Mouse (Mus musculus): ENCODE data around the gene Elp5. TPM values are rescaled to one million over a fixed set of nuclear protein-coding genes. Genes with fewer than 3 reads are reported as not detected.

Elp5 gene
- polyA plus RNA-seq, 1 experiment from 2014 or later, result 127 TPM

DNA sequence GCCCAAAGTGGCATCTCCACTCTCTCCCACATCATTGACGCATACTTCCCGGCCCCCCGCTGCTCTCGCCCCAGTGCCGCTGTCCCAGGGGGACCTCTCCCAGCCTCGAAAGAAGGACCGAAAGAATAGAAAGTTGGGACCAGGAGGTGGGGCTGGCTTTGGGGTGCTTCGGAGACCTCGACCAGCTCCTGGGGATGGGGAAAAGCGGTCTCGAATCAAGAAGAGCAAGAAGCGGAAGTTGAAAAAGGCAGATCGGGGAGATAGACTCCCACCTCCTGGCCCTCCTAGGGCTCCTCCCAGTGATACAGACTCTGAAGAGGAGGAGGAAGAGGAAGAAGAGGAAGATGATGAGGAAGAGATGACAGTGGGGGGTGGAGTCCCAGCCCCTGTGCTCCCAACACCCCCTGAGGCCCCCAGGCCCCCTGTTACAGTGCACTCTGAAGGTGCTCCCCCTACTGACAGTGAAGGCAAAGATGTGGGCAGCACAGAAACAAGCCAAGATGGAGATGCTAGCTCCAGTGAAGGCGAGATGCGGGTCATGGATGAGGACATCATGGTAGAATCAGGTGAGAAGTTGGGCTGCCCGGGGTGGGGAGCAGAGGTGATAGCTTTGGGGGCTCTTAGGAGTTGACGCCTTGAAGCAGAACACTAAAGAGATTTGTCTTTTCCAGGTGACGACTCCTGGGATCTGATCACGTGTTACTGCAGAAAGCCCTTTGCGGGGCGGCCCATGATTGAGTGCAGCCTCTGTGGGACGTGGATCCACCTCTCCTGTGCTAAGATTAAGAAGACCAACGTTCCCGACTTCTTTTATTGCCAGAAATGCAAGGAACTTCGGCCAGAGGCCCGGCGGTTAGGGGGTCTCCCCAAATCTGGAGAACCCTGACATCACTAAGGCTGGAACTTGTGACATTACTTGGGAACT, 16.5 kb upstream of the Elp5 start:
- H3K4me2 ChIP-seq (replicated peaks), result no peak overlapping the region
- no peak overlapping the region for H3K4me3 ChIP-seq
- WGBS, result 93% methylated on average over 27 of the region's 27 CpGs
- H3K36me3 ChIP-seq, result peaks cover 32% of the 10 kb centered on the region
- no peak overlapping the region for H3K9ac ChIP-seq (replicated peaks)
- H3K27ac ChIP-seq (replicated peaks), result no peak overlapping the region; the same call in 1 of the 2 replicates
- H3K27me3 ChIP-seq, result no peaks in the 10 kb centered on the region
- H3K4me1 ChIP-seq, result peaks cover 46% of the 10 kb centered on the region
- no peak for ATAC-seq (ENCODE audit: low FRiP score, low read depth)
- no peaks in the 10 kb centered on the region for H3K9me3 ChIP-seq

DNA sequence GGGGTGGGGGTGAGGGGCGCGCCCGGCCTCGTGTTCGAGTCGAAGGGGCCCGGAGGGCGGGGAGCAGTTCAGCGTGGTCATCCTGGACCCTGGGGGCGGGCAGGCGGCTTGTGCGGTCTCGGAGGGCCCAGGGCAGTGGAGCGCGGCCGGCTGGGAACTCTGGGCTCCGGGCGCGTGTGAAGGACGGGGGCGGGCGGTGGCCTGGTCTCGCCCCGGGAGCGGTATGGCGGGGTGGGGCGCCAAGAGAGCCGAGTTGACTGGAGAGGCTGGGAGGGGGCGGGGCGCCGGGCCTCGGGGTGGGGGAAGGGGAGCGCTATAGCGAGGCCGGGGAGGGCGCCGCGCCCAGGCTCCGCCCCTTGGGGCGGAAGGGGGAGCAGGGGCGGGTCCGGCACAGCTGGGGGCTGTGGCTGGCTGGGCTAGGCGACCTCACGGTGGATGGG, 14.8 kb upstream of the Elp5 start:
- ATAC-seq (ENCODE audit: low FRiP score, low read depth), result peak; percentile 36

DNA sequence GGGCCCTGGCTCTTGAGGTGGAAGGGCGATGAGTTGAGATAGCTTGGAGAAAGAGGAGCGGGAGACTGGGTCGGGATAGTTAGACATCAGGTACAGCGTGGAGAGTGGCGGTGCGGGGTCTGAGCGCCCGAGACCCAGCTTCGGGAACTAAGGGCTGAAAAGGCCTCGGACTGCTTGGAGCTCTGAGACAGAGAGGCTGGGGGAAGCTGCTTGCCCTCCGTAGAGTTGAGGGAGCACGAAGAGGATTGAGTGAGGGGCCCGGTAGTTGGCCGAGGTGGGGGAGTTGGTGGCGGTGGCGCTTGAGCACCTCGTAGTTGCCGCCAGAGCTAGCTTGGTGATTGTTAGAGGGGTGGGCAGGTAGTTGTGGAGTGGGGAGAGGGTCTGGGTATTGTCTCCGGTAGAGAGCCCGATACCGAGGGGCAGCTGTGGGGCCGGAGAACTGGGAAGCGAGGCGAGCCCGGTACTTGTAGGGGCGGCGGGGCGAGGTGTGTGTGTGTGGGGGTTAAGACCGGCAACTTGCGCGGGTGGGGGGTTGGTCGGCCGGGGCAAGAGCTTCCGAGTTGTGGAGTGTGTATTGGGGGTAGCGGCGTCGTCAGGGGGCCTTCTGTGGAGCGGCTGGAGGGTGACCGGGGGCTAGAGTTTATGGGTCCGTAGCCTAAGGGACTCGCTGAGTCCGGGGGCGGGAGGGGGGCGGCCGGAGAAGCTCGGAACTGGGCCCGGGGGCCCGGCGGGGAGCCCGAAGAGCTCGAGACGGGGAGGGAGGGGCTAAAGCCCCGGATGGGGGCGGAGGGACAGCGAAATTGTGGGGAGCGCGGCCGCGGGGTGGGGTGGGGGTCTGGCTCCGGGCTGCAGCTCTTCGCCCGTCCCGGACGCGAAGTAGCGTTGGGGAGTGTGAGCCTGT, 14.1 kb upstream of the Elp5 start:
- peaks cover 34% of the 10 kb centered on the region for H3K4me1 ChIP-seq
- H3K4me3 ChIP-seq, result peak overlapping the region; percentile 95
- H3K9ac ChIP-seq (replicated peaks), result peak overlapping the region; percentile 98
- H3K27me3 ChIP-seq, result no peaks in the 10 kb centered on the region
- no peak; the same call in 1 of the 2 replicates for ATAC-seq (ENCODE audit: low FRiP score, low read depth)
- WGBS, result 1% methylated on average over 61 of the region's 66 CpGs
- no peaks in the 10 kb centered on the region for H3K9me3 ChIP-seq
- peak overlapping the region; percentile 60 for H3K4me2 ChIP-seq (replicated peaks)
- H3K27ac ChIP-seq (replicated peaks), result peak overlapping the region; percentile 97
- H3K36me3 ChIP-seq, result peaks cover 38% of the 10 kb centered on the region

More for the DNA sequence above, 14.8 kb upstream of the Elp5 start:
- Histone ChIP-seq H3K9me3 (no peaks in the 10 kb centered on the region), H3K36me3 (peaks cover 38% of the 10 kb centered on the region), H3K27ac (replicated peaks) (peak overlapping the region; percentile 97), H3K4me1 (peaks cover 40% of the 10 kb centered on the region), H3K4me2 (replicated peaks) (peak overlapping the region; percentile 60), H3K9ac (replicated peaks) (peak overlapping the region; percentile 98), H3K27me3 (no peaks in the 10 kb centered on the region), H3K4me3 (peak overlapping the region; percentile 95)
- 1% methylated on average over 18 of the region's 44 CpGs for WGBS

DNA sequence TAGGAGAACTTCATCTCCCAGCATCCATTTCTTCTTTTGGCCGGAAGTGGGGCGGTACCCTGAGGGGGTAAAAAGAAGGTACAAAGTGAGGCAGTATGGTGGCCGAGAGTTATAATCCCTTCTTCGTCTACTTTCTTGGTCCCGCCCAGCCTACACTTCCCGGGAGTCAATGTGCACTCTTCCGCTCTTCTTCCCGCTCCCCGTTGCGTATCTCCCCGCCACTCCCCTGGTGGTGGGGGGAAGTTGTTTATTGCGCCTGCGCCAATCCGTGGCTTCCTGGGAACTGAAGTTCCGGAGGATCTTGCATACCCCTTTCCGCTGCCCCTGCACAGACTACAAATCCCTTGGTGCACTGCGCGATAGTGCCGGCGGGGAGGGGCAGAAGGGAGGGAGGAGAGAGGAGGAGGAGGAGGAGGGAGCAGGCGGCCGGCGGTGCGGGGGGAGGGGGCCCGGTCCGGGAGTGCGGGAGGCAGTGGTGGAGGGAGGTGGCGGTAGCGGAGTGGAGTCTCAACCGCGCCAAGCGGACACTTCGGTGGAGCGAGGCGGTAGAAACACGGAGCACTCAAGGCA, 13.2 kb upstream of the Elp5 start, which contains the start of gene Phf23:
Gene Phf23, plus strand, starts transcription at position 387 of the 570 bp plus-strand sequence.
- WGBS, result 1% methylated on average over 36 of the region's 36 CpGs
- H3K9me3 ChIP-seq, result no peaks in the 10 kb centered on the region

DNA sequence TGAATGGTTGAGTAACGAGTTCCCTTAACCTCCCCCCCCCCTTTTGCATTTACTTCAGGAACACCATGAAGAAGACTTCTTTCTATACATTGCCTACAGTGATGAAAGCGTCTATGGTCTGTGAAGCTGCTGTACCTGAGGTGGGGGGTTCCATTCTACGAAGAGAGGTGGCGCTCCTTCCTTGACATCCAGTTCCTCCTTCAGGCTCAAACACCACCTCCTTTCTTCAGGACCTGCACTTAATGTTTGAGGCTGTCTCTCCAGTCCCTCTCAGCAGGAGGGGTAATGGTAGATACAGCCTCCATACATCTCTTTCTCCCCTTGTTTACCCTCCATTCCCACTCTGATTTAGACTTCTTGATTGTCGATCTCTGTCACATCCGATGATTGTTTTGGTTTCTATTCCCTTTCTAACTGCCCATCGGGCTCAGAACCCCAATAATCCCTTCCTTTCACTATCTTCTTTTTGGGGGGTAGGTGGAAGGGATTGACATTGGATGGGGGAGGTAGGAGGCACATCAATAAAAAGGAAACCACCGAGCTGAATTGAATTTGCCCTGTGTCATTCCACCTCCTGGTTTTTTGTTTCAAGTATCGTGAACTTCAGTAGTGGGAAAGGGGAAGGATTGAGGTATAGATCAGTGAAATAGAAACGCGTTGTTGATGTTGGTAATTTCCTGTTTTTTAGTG, 12.2 kb upstream of the Elp5 start:
- H3K4me3 ChIP-seq, result peak overlapping the region; percentile 95
- H3K9ac ChIP-seq (replicated peaks), result no peak overlapping the region
- peaks cover 41% of the 10 kb centered on the region for H3K36me3 ChIP-seq
- no peak for ATAC-seq (ENCODE audit: low FRiP score, low read depth)
- peaks cover 33% of the 10 kb centered on the region for H3K4me1 ChIP-seq
- 87% methylated on average over 11 of the region's 11 CpGs for WGBS
- H3K9me3 ChIP-seq, result no peaks in the 10 kb centered on the region
- H3K27ac ChIP-seq (replicated peaks), result 0 out of 2 replicates have a peak overlapping the region, but pooled peaks have one; percentile 10
- no peaks in the 10 kb centered on the region for H3K27me3 ChIP-seq
- peak overlapping the region; percentile 60 for H3K4me2 ChIP-seq (replicated peaks)

More for the DNA sequence above, 13.2 kb upstream of the Elp5 start, which contains the start of gene Phf23:
- peaks cover 38% of the 10 kb centered on the region for H3K36me3 ChIP-seq
- H3K27ac ChIP-seq (replicated peaks), result peak within 1 kb of the TSS; percentile 97
- peak; percentile 81 for ATAC-seq (ENCODE audit: low FRiP score, low read depth)
- H3K4me1 ChIP-seq, result peaks cover 34% of the 10 kb centered on the region
- H3K27me3 ChIP-seq, result no peaks in the 10 kb centered on the region
- H3K9ac ChIP-seq (replicated peaks), result peak within 1 kb of the TSS; percentile 98
- peak within 1 kb of the TSS; percentile 95 for H3K4me3 ChIP-seq
- H3K4me2 ChIP-seq (replicated peaks), result peak within 1 kb of the TSS; percentile 60

DNA sequence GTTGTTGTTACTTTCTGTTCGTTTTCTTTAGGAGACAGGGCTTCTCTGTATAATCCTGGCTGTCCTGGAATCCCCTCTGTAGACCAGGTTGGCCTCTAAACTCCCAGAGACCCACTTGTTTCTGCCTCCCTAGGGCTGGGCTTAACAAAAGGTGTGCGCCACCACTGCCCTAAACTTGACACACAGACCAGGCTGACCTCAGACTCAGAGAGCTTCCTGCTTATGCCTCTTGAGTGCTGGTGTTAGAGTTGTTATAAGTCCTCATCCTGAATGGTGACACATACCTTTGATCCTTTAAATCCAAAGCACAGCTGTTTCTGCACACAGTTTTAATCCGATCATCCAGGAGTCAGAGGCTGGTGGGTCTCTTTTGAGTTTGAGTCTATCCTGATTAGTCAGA, 10.6 kb upstream of the Elp5 start:
- no peak overlapping the region for H3K27ac ChIP-seq (replicated peaks)
- 86% methylated on average over 3 of the region's 3 CpGs for WGBS
- H3K36me3 ChIP-seq, result peaks cover 41% of the 10 kb centered on the region
- H3K9ac ChIP-seq (replicated peaks), result 0 out of 2 replicates have a peak overlapping the region, but pooled peaks have one; percentile 94
- no peak for ATAC-seq (ENCODE audit: low FRiP score, low read depth)
- H3K9me3 ChIP-seq, result no peaks in the 10 kb centered on the region
- H3K4me2 ChIP-seq (replicated peaks), result peak overlapping the region; percentile 80
- no peaks in the 10 kb centered on the region for H3K27me3 ChIP-seq
- H3K4me3 ChIP-seq, result peak overlapping the region; percentile 81; the same call in 1 of the 2 replicates
- H3K4me1 ChIP-seq, result peaks cover 26% of the 10 kb centered on the region

DNA sequence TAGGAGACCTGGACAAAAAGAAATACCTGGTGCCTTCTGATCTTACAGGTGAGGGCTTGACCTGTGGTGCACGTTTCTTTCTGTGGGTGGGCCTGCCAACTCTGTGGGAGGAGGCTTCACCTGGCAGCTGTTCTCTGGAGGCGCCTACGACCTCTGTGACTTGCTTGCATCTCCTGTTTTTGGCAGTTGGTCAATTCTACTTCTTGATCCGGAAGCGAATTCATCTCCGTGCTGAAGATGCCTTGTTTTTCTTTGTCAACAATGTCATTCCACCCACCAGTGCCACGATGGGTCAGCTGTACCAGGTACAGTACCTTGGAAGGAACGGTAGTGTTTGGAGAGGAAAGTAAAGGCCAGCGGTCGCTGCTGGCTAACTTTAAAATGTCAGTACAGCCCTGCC, 10.1 kb upstream of the Elp5 start:
- H3K4me1 ChIP-seq, result peaks cover 21% of the 10 kb centered on the region
- no peaks in the 10 kb centered on the region for H3K9me3 ChIP-seq
- H3K27me3 ChIP-seq, result no peaks in the 10 kb centered on the region
- peak overlapping the region; percentile 94 for H3K9ac ChIP-seq (replicated peaks)
- ATAC-seq (ENCODE audit: low FRiP score, low read depth), result no peak
- WGBS, result 92% methylated on average over 10 of the region's 10 CpGs
- peaks cover 44% of the 10 kb centered on the region for H3K36me3 ChIP-seq
- H3K27ac ChIP-seq (replicated peaks), result no peak overlapping the region
- peak overlapping the region; percentile 81 for H3K4me3 ChIP-seq
- peak overlapping the region; percentile 80 for H3K4me2 ChIP-seq (replicated peaks)

DNA sequence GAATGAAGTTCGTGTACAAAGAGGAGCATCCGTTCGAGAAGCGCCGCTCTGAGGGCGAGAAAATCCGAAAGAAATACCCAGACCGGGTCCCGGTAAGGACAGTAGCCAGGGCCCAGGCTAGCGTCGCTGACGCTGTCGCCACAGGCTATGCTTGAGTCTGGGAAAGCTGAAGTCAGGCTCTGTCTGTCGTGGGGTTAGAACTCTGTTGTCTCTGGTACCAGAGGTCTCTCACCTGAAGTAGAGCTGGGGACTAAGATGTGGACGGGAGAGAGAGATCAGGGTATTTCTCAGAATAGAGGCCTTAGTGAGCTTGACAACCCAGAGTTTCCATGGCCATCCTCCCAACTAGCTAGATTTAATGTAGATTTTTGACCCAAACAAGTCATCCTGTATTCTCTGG, 9.4 kb upstream of the Elp5 start:
- H3K9me3 ChIP-seq, result no peaks in the 10 kb centered on the region
- H3K27ac ChIP-seq (replicated peaks), result peak overlapping the region; percentile 92
- 0 out of 2 replicates have a peak, but pooled peaks have one; percentile 11 for ATAC-seq (ENCODE audit: low FRiP score, low read depth)
- H3K4me3 ChIP-seq, result peak overlapping the region; percentile 81
- H3K4me2 ChIP-seq (replicated peaks), result peak overlapping the region; percentile 80
- no peaks in the 10 kb centered on the region for H3K27me3 ChIP-seq
- peaks cover 51% of the 10 kb centered on the region for H3K36me3 ChIP-seq
- peaks cover 19% of the 10 kb centered on the region for H3K4me1 ChIP-seq
- 0% methylated on average over 15 of the region's 15 CpGs for WGBS
- H3K9ac ChIP-seq (replicated peaks), result peak overlapping the region; percentile 94

DNA sequence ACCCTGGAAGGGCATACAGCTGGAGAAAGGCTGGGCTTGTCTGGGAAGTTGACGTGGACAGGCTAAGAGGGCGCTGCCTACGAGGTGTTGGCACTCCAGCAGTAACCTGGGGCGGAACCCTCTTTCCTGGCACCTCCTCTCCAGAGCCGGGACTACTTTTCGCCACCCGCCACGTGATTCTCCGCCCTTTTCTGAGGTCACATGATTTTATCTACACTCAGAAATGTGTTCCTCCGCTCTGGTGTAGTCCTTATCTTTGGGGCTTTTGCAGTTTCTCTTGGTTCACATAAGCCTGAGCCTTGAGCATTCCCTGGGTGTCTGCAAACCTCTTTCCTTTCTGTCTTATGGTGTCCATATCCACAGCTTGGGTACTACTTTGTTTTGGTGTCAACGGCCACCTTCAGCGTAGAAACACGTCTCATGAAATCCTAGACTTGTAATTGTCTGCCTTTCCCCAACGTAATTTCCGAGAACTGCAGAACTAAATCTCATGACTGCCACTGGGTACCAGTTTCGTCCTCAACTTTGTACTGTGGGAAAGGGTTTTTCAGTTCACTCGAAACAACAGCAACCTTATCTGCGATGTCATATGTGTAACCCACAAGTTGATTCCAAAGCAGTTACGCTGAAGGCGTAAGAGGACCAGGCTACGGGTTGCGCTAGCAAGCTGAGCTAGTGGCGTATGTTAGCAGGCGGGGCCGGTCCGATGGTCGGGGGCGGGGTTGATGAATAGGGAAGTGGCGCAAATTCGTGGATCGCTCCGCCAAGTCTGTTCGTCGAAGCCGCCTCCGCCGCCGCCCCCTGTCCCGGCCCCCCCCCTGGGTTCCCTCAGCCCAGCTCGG, 8.8 kb upstream of the Elp5 start, which contains the start of gene Gabarap:
Gene Gabarap, plus strand, starts transcription at position 294 of the 842 bp plus-strand sequence.
- Histone ChIP-seq H3K4me3 (peak within 1 kb of the TSS; percentile 81), H3K9me3 (no peaks in the 10 kb centered on the region), H3K4me1 (peaks cover 19% of the 10 kb centered on the region), H3K4me2 (replicated peaks) (peak within 1 kb of the TSS; percentile 80), H3K27me3 (no peaks in the 10 kb centered on the region), H3K36me3 (peaks cover 57% of the 10 kb centered on the region), H3K9ac (replicated peaks) (peak within 1 kb of the TSS; percentile 94), H3K27ac (replicated peaks) (peak within 1 kb of the TSS; percentile 92)
- peak; percentile 45 for ATAC-seq (ENCODE audit: low FRiP score, low read depth)
- under 1% methylated on average over 40 of the region's 40 CpGs for WGBS

DNA sequence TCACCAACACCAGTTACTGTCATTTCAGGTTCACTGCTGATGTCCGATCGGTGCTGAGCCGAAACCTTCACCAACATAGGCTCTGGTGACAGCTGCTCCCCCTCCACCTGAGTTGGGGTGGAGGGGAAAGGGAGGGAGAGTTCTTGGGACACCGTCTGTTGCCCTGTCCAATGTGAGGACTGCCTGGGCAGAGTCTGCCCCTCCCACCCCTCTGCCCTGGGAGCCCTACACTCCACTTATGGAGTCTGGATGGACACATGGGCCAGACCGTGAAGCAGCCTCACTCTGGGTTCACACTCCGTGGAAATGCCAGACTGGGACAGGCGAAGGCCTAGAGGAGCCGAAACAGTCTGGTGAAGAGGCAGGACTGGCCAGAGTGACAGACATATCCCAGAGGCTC, 7.6 kb upstream of the Elp5 start:
- Histone ChIP-seq H3K27ac (replicated peaks) (no peak overlapping the region; the same call in 1 of the 2 replicates), H3K36me3 (peaks cover 66% of the 10 kb centered on the region), H3K9ac (replicated peaks) (no peak overlapping the region)

More for the DNA sequence above, 7.6 kb upstream of the Elp5 start:
- Histone ChIP-seq H3K4me2 (replicated peaks) (no peak overlapping the region; the same call in 1 of the 2 replicates), H3K27me3 (no peaks in the 10 kb centered on the region), H3K9me3 (no peaks in the 10 kb centered on the region), H3K4me1 (peaks cover 19% of the 10 kb centered on the region), H3K4me3 (no peak overlapping the region)
- no peak for ATAC-seq (ENCODE audit: low FRiP score, low read depth)
- 91% methylated on average over 8 of the region's 8 CpGs for WGBS
